Mouse (Mus musculus) intestine, embryonic 14.5 days (tissue): ENCODE measurements around the gene Slit3. TPM values are rescaled to one million over a fixed set of nuclear protein-coding genes. Genes with fewer than 3 reads are reported as not detected.
A peak's percentile ranks its signal among the peaks of the same experiment; 100 is the strongest.

Source experiments
- ATAC-seq: fragments of 200-750 bp; cut with Nextera tagmentation; replicated peaks from 2 replicates; pipeline ENCODE4 v1.8.0; 2017; ENCODE audit warnings: low read depth, moderate number of reproducible peaks, moderate TSS enrichment, moderate library complexity; ENCODE audit not compliant: low FRiP score, low TSS enrichment
- DNase-seq: peaks from one replicate; pipeline ENCODE4 v3.0.0-alpha.2; 2018; ENCODE audit warnings: low spot score
- H3K27ac ChIP-seq: fragments of 300-500 bp; sonication (generic); 2 replicates; pipeline ENCODE4 v1.5.1; 2014; ENCODE audit warnings: low read depth, mild to moderate bottlenecking, control low read depth
- H3K27me3 ChIP-seq: fragments of 300-500 bp; sonication (generic); replicated peaks from 2 replicates; pipeline ENCODE4 v1.6.1; 2014; ENCODE audit warnings: low read length, control low read depth; ENCODE audit not compliant: control insufficient read depth, insufficient read depth
- H3K36me3 ChIP-seq: fragments of 300-500 bp; sonication (generic); 2 replicates; pipeline ENCODE4 v1.6.1; 2014; ENCODE audit warnings: low read length, control low read depth; ENCODE audit not compliant: control insufficient read depth, insufficient read depth
- H3K4me1 ChIP-seq: fragments of 300-500 bp; sonication (generic); replicated peaks from 2 replicates; pipeline ENCODE4 v1.6.1; 2014; ENCODE audit warnings: low read length, control low read depth, mixed read lengths; ENCODE audit not compliant: control insufficient read depth, insufficient read depth
- H3K4me2 ChIP-seq: fragments of 300-500 bp; sonication (generic); 2 replicates; pipeline ENCODE4 v1.6.1; 2014; ENCODE audit warnings: low read length
- H3K4me3 ChIP-seq: fragments of 300-500 bp; sonication (generic); 2 replicates; pipeline ENCODE4 v1.5.1; 2014; ENCODE audit warnings: low read depth, low read length, control low read depth, mixed read lengths
- H3K9ac ChIP-seq: fragments of 300-500 bp; sonication (generic); 2 replicates; pipeline ENCODE4 v1.6.1; 2014; ENCODE audit warnings: mild to moderate bottlenecking, low read length
- H3K9me3 ChIP-seq: fragments of 300-500 bp; sonication (generic); 2 replicates; pipeline ENCODE4 v1.6.1; 2016; ENCODE audit warnings: low read length, control low read depth; ENCODE audit not compliant: control insufficient read depth
- WGBS: fragments of 180-500 bp; shearing (Covaris S2); extraction: QIAGEN DNeasy Blood & Tissue Kit; methylation state at CpG from one replicate; pipeline ENCODE4 v1.1.7; 2014; 5-methylcytosine and 5-hydroxymethylcytosine counted together
- polyA plus RNA-seq: library from polyadenylated mRNA; unstranded; fragments of >200 nt; fragmentation: Nextera tagmentation; extraction: Ambion mirVana; gene quantifications from 2 replicates; pipeline ENCODE4 v1.2.1, GENCODE M21; 2014

Slit3 gene
- polyA plus RNA-seq, 1 experiment from 2014 or later: 27.6 TPM

GRCm38 (mm10) chr11:35355811-35356210, 234.8 kb downstream of the Slit3 start:
- H3K27ac ChIP-seq: no peak overlapping the region
- H3K4me3 ChIP-seq: no peak overlapping the region
- H3K36me3 ChIP-seq: no peaks in the 10 kb centered on the region
- ATAC-seq (no peak), DNase-seq (no peak)
- no peaks in the 10 kb centered on the region for H3K4me1 ChIP-seq
- no peak overlapping the region for H3K9ac ChIP-seq
- no peaks in the 10 kb centered on the region for H3K27me3 ChIP-seq
- no peaks in the 10 kb centered on the region for H3K9me3 ChIP-seq
- 77% methylated on average over 4 of the region's 4 CpGs for WGBS
- no peak overlapping the region for H3K4me2 ChIP-seq

GRCm38 (mm10) chr11:35361071-35361470, 240.0 kb downstream of the Slit3 start:
- Histone ChIP-seq H3K27me3 (0 out of 2 replicates have a peak, but pooled peaks cover 2% of the 10 kb centered on the region), H3K4me3 (no peak overlapping the region), H3K9ac (no peak overlapping the region), H3K4me1 (peaks cover 5% of the 10 kb centered on the region; the same call in 1 of the 2 replicates), H3K4me2 (no peak overlapping the region), H3K27ac (no peak overlapping the region), H3K9me3 (no peaks in the 10 kb centered on the region), H3K36me3 (no peaks in the 10 kb centered on the region)
- ATAC-seq (no peak), DNase-seq (no peak)
- WGBS: 78% methylated on average over 6 of the region's 6 CpGs

GRCm38 (mm10) chr11:35362975-35363374, 242.0 kb downstream of the Slit3 start:
- no peaks in the 10 kb centered on the region for H3K9me3 ChIP-seq
- H3K4me1 ChIP-seq: peaks cover 5% of the 10 kb centered on the region; the same call in 1 of the 2 replicates
- H3K36me3 ChIP-seq: no peaks in the 10 kb centered on the region
- 59% methylated on average over 4 of the region's 4 CpGs for WGBS
- H3K27me3 ChIP-seq: 0 out of 2 replicates have a peak, but pooled peaks cover 2% of the 10 kb centered on the region
- no peak overlapping the region for H3K27ac ChIP-seq
- no peak overlapping the region for H3K9ac ChIP-seq
- ATAC-seq (no peak), DNase-seq (no peak)
- H3K4me3 ChIP-seq: no peak overlapping the region
- no peak overlapping the region for H3K4me2 ChIP-seq

- H3K36me3 ChIP-seq: no peaks in the 10 kb centered on the region
- H3K4me1 ChIP-seq: peaks cover 5% of the 10 kb centered on the region; the same call in 1 of the 2 replicates
- WGBS: 43% methylated on average over 10 of the region's 10 CpGs
Measured at GRCm38 (mm10) chr11:35364469-35364868, 243.4 kb downstream of the Slit3 start.

GRCm38 (mm10) chr11:35365510-35365931, 244.5 kb downstream of the Slit3 start:
- 42% methylated on average over 8 of the region's 8 CpGs for WGBS
- H3K9ac ChIP-seq: no peak overlapping the region
- ATAC-seq (no peak), DNase-seq (no peak)
- H3K9me3 ChIP-seq: no peaks in the 10 kb centered on the region
- H3K4me3 ChIP-seq: no peak overlapping the region
- H3K27me3 ChIP-seq: 0 out of 2 replicates have a peak, but pooled peaks cover 2% of the 10 kb centered on the region
- no peak overlapping the region for H3K4me2 ChIP-seq
- H3K4me1 ChIP-seq: peaks cover 9% of the 10 kb centered on the region; the same call in 1 of the 2 replicates
- H3K36me3 ChIP-seq: no peaks in the 10 kb centered on the region
- H3K27ac ChIP-seq: no peak overlapping the region

More at GRCm38 (mm10) chr11:35364469-35364868, 243.4 kb downstream of the Slit3 start:
- ATAC-seq (no peak), DNase-seq (no peak)
- H3K4me2 ChIP-seq: no peak overlapping the region
- no peak overlapping the region for H3K4me3 ChIP-seq
- H3K9me3 ChIP-seq: no peaks in the 10 kb centered on the region
- H3K27me3 ChIP-seq: 0 out of 2 replicates have a peak, but pooled peaks cover 2% of the 10 kb centered on the region
- no peak overlapping the region for H3K9ac ChIP-seq
- H3K27ac ChIP-seq: no peak overlapping the region

- ATAC-seq (no peak), DNase-seq (no peak)
- Histone ChIP-seq H3K36me3 (no peaks in the 10 kb centered on the region), H3K9me3 (no peaks in the 10 kb centered on the region), H3K27me3 (0 out of 2 replicates have a peak, but pooled peaks cover 2% of the 10 kb centered on the region), H3K4me1 (peaks cover 12% of the 10 kb centered on the region; the same call in 1 of the 2 replicates), H3K9ac (no peak overlapping the region), H3K27ac (no peak overlapping the region), H3K4me2 (no peak overlapping the region), H3K4me3 (no peak overlapping the region)
- WGBS: 80% methylated on average over 4 of the region's 4 CpGs
Measured at GRCm38 (mm10) chr11:35366611-35367010, 245.6 kb downstream of the Slit3 start.

- H3K4me3 ChIP-seq: no peak overlapping the region
- H3K9me3 ChIP-seq: peaks cover under 1% of the 10 kb centered on the region; the same call in 1 of the 2 replicates
- DNase-seq (no peak), ATAC-seq (no peak)
- 91% methylated on average over 4 of the region's 4 CpGs for WGBS
- H3K27me3 ChIP-seq: 0 out of 2 replicates have a peak, but pooled peaks cover 2% of the 10 kb centered on the region
- H3K27ac ChIP-seq: no peak overlapping the region
- no peaks in the 10 kb centered on the region for H3K36me3 ChIP-seq
- H3K4me1 ChIP-seq: peaks cover 12% of the 10 kb centered on the region; the same call in 1 of the 2 replicates
- no peak overlapping the region for H3K4me2 ChIP-seq
- no peak overlapping the region for H3K9ac ChIP-seq
Measured at GRCm38 (mm10) chr11:35367248-35367647, 246.2 kb downstream of the Slit3 start.

- Histone ChIP-seq H3K27ac (no peak overlapping the region), H3K9me3 (peaks cover 4% of the 10 kb centered on the region; the same call in 1 of the 2 replicates), H3K27me3 (0 out of 2 replicates have a peak, but pooled peaks cover 2% of the 10 kb centered on the region), H3K4me3 (no peak overlapping the region), H3K4me1 (peaks cover 7% of the 10 kb centered on the region; the same call in 1 of the 2 replicates), H3K36me3 (no peaks in the 10 kb centered on the region), H3K9ac (no peak overlapping the region), H3K4me2 (no peak overlapping the region)
- WGBS: 34% methylated on average over 7 of the region's 7 CpGs
- DNase-seq (no peak), ATAC-seq (no peak)
Measured at GRCm38 (mm10) chr11:35369964-35370363, 248.9 kb downstream of the Slit3 start.

- Histone ChIP-seq H3K4me1 (peaks cover 7% of the 10 kb centered on the region; the same call in 1 of the 2 replicates), H3K27me3 (no peaks in the 10 kb centered on the region), H3K4me2 (peak overlapping the region; percentile 3; the same call in 1 of the 2 replicates), H3K4me3 (no peak overlapping the region), H3K27ac (no peak overlapping the region), H3K36me3 (no peaks in the 10 kb centered on the region), H3K9ac (no peak overlapping the region), H3K9me3 (peaks cover 4% of the 10 kb centered on the region; the same call in 1 of the 2 replicates)
- WGBS: 9% methylated on average over 5 of the region's 5 CpGs
- DNase-seq (no peak), ATAC-seq (no peak)
Measured at GRCm38 (mm10) chr11:35370705-35371104, 249.7 kb downstream of the Slit3 start.
